Mouse (Mus musculus) intestine, postnatal 0 days (tissue): ENCODE measurements around the gene Il5. TPM values are rescaled to one million over a fixed set of nuclear protein-coding genes. Genes with fewer than 3 reads are reported as not detected.

ENCODE experiments used
- ATAC-seq: fragments of 200-750 bp; cut with Nextera tagmentation; 2 replicates; pipeline ENCODE4 v1.8.0; 2017; ENCODE audit warnings: mild to moderate bottlenecking, moderate TSS enrichment, moderate library complexity
- H3K27ac ChIP-seq: fragments of 300-500 bp; sonication (generic); 2 replicates; pipeline ENCODE4 v1.5.1; 2014; ENCODE audit warnings: mild to moderate bottlenecking, low read depth, low read length, moderate library complexity
- H3K27me3 ChIP-seq: fragments of 300-500 bp; sonication (generic); replicated peaks from 2 replicates; pipeline ENCODE4 v1.6.1; 2014; ENCODE audit warnings: low read length, mixed read lengths; ENCODE audit not compliant: control insufficient read depth, insufficient read depth
- H3K36me3 ChIP-seq: fragments of 300-500 bp; sonication (generic); 2 replicates; pipeline ENCODE4 v1.6.1; 2014; ENCODE audit warnings: mild to moderate bottlenecking, moderate library complexity; ENCODE audit not compliant: control insufficient read depth, insufficient read depth
- H3K4me1 ChIP-seq: fragments of 300-500 bp; sonication (generic); replicated peaks from 2 replicates; pipeline ENCODE4 v1.6.1; 2014; ENCODE audit warnings: antibody characterized with exemption, low read length, mixed read lengths; ENCODE audit not compliant: control insufficient read depth, insufficient read depth
- H3K4me2 ChIP-seq: fragments of 300-500 bp; sonication (generic); replicated peaks from 2 replicates; pipeline ENCODE4 v1.6.1; 2014; ENCODE audit warnings: low read depth, mild to moderate bottlenecking, moderate library complexity
- H3K4me3 ChIP-seq: fragments of 300-500 bp; sonication (generic); 2 replicates; pipeline ENCODE4 v1.5.1; 2014; ENCODE audit warnings: low read depth, low read length
- H3K9ac ChIP-seq: fragments of 300-500 bp; sonication (generic); 2 replicates; pipeline ENCODE4 v1.6.1; 2014; ENCODE audit warnings: mild to moderate bottlenecking, low read depth, low read length
- H3K9me3 ChIP-seq: fragments of 300-500 bp; sonication (generic); 2 replicates; pipeline ENCODE4 v1.6.1; 2016; ENCODE audit warnings: mixed run types; ENCODE audit not compliant: control insufficient read depth
- CTCF ChIP-seq: sonication (generic); IDR thresholded peaks from 2 replicates; pipeline ENCODE4 v1.5.1; 2016; ENCODE audit warnings: low read depth, mild to moderate bottlenecking, control low read depth, antibody characterized with exemption, moderate library complexity
- WGBS: fragments of 180-500 bp; shearing (Covaris S2); extraction: QIAGEN DNeasy Blood & Tissue Kit; methylation state at CpG from one replicate; pipeline ENCODE4 v1.1.7; 2014; 5-methylcytosine and 5-hydroxymethylcytosine counted together
- polyA plus RNA-seq: library from polyadenylated mRNA; unstranded; fragments of >200 nt; fragmentation: Nextera tagmentation; extraction: Ambion mirVana; gene quantifications from 2 replicates; pipeline ENCODE4 v1.2.1, GENCODE M21; 2015

The Il5 gene
- polyA plus RNA-seq, 1 experiment from 2014 or later, result not detected

DNA sequence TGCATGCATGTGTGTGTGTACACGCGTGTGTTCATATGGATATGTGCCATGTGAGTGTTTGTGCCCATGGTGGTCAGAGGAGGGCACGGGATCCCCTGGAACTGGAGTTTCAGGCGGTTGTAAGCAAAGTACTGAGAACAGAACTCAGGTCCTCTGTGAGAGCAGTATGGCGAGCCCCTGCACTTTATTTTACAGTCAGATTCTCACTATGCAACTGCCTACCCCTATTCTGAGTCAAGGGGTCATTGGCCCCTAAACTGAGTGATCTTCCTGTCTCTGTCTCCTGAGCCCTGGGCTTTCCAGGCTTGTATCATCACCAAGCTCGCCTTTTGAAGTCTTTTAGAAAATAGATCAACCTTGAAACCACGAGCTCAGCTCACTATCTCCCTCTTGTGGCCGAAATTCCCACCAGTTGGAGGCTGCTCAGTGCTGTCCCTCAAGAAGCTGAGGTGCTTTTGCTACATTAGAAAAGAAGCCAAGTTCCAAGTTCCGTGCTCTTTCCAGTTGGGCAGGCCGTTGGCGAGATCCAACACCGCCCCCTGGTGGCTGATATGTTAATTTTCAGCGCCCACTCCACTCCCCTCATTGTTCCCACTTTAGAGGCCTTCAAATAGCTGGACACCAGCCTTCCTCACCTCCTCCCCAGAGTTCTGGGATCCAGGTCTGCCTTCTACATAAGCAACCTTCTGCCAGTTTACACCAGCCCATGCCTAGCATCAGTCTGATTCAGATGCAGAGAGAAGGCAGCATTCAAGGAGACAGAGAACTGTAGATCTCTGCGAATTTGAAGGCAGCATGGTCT is 16.4 kb downstream of the Il5 start:
- no peaks in the 10 kb centered on the region for H3K9me3 ChIP-seq
- no peak overlapping the region for H3K9ac ChIP-seq
- H3K27me3 ChIP-seq, result no peaks in the 10 kb centered on the region
- 52% methylated on average over 14 of the region's 14 CpGs for WGBS
- H3K4me1 ChIP-seq, result no peaks in the 10 kb centered on the region
- ATAC-seq, result peak; percentile 74
- no peaks in the 10 kb centered on the region for H3K36me3 ChIP-seq
- H3K4me3 ChIP-seq, result no peak overlapping the region
- H3K4me2 ChIP-seq, result no peak overlapping the region
- peak; percentile 89 for TF ChIP-seq CTCF
- no peak overlapping the region for H3K27ac ChIP-seq

DNA sequence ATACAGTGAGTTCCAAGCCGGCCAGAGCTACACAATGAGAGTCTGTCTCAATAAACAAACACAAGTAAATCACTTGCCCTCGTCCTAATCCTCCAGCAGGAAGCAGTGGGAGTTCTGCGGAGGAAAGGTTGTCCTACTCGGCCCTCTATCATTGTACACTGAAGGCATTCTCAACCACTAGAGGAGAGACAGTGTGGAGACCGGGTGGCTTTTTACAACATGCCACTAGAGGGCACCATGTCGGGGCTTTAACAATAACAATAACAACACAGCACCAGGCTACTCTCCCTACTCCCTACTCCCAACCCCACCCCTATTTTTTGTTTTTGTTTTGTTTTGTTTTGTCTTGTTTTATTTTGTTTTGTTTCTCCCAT is 17.0 kb downstream of the Il5 start:
- no peak overlapping the region for H3K4me2 ChIP-seq
- H3K36me3 ChIP-seq, result no peaks in the 10 kb centered on the region
- H3K4me1 ChIP-seq, result no peaks in the 10 kb centered on the region
- H3K9ac ChIP-seq, result no peak overlapping the region
- H3K9me3 ChIP-seq, result no peaks in the 10 kb centered on the region
- H3K27ac ChIP-seq, result no peak overlapping the region
- TF ChIP-seq CTCF, result peak; percentile 72
- H3K27me3 ChIP-seq, result no peaks in the 10 kb centered on the region
- H3K4me3 ChIP-seq, result no peak overlapping the region
- WGBS, result 26% methylated on average over 6 of the region's 6 CpGs
- peak; percentile 71 for ATAC-seq

DNA sequence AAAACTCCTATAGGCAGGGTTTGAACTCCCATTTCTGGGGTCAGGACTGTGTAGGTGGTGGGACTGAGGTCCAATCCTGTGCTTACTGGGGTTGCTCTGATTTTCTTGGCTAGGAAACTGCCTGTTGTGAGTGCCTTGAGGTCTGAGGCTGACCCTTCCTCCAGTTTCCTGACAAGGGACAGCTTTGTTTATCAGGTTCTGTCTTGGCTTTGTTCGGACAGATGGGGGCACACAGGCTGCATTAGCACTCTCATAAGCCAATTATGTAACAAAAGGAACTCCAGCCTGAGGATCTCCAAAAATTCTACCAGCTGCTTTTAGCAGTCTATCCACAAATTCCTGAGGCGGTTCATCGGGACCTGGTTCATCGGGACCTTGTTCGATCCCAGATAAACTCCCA is 21.8 kb downstream of the Il5 start:
- no peak overlapping the region for H3K9ac ChIP-seq
- H3K9me3 ChIP-seq, result no peaks in the 10 kb centered on the region
- TF ChIP-seq CTCF, result peak; percentile 52
- no peak overlapping the region for H3K4me3 ChIP-seq
- H3K27me3 ChIP-seq, result no peaks in the 10 kb centered on the region
- H3K36me3 ChIP-seq, result no peaks in the 10 kb centered on the region
- H3K27ac ChIP-seq, result no peak overlapping the region
- no peaks in the 10 kb centered on the region for H3K4me1 ChIP-seq
- no peak for ATAC-seq
- H3K4me2 ChIP-seq, result no peak overlapping the region
- WGBS, result 40% methylated on average over 5 of the region's 5 CpGs

DNA sequence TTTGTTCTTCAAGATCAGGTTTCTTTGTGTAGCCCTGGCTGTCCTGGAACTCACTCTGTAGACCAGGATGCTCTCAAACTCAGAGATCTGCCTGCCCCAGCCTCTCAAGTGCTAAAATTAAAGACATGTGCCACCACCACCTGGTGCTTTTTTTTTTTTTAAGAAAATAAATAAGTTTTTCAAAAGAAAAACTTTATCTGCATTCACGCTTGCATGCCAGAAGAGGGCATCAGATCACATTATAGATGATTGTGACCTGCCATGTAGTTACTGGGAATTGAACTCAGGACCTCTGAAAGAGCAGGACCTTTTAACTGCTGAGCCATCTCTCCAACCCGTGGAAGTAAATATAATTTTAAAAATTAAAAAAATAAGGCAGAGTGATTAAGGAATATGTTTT is 24.7 kb downstream of the Il5 start:
- H3K4me2 ChIP-seq, result no peak overlapping the region
- H3K4me3 ChIP-seq, result no peak overlapping the region
- WGBS, result 84% methylated on average over 2 of the region's 2 CpGs
- no peak overlapping the region for H3K9ac ChIP-seq
- H3K27ac ChIP-seq, result no peak overlapping the region
- H3K27me3 ChIP-seq, result no peaks in the 10 kb centered on the region
- no peaks in the 10 kb centered on the region for H3K9me3 ChIP-seq
- ATAC-seq, result no peak
- peak; percentile 51 for TF ChIP-seq CTCF
- H3K36me3 ChIP-seq, result no peaks in the 10 kb centered on the region
- no peaks in the 10 kb centered on the region for H3K4me1 ChIP-seq

DNA sequence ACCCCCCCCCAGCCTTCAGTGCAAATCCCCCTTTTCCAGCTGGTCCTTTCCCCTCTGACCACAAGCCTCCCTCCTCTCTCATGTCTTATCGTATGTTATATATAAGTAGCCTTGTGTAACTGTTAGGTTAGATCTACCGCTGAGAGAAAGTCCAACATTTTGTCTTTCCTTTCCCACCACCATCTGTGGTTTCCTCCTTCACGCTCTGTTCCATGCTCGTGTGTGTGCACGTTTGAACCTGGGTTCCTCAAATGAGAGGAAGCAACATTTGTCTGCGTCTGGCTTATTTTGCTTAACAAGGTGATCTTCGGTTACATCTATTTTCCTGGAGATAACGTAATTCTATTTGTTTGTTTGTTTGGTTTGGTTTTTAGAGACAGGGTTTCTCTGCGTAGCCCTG is 27.4 kb downstream of the Il5 start:
- no peaks in the 10 kb centered on the region for H3K36me3 ChIP-seq
- no peak overlapping the region for H3K4me2 ChIP-seq
- H3K9ac ChIP-seq, result no peak overlapping the region
- H3K4me3 ChIP-seq, result no peak overlapping the region
- TF ChIP-seq CTCF, result no peak
- 88% methylated on average over 9 of the region's 9 CpGs for WGBS
- no peaks in the 10 kb centered on the region for H3K27me3 ChIP-seq
- H3K4me1 ChIP-seq, result no peaks in the 10 kb centered on the region
- no peaks in the 10 kb centered on the region for H3K9me3 ChIP-seq
- no peak overlapping the region for H3K27ac ChIP-seq
- ATAC-seq, result no peak

DNA sequence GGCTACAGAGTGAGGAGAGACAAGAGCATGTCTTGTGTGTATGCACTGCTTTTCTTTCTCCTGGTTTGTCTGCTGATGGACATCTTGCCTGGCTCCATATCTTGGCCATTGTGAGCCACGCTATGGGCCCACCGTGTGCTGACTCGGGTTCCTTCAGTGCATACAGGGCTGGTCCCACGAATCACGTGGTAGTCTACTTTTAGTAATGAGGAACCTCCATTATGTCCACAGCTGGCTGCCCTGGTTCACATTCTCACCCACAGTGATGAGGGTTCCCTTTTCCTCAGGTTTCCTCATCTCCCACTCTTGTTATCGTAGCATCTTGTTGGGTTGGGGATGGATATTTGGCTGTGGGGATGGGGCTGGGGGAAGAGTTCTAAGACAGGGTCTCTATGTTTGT is 28.0 kb downstream of the Il5 start:
- no peak for ATAC-seq

DNA sequence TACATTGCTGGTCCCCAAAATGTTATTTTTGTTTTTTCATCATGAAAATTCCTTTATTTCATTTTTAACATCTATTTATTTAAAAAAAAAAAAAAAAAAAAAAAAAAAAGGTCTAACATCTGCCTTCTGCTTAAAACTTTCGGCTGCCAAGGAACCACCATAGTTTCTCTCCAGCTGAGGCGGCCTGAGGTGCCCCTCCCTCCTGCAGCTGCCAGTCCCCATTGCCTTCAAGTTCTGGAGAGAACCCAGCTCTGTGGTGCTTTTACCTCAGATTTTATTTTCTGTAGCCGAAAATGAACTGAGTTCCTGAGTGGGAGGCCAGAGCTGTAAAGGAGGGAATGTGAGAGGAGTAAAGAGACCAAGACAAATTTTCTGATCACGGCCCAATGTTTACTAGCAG is 28.7 kb downstream of the Il5 start:
- Histone ChIP-seq H3K4me3 (no peak overlapping the region), H3K27ac (no peak overlapping the region), H3K9me3 (no peaks in the 10 kb centered on the region), H3K9ac (no peak overlapping the region), H3K4me1 (no peaks in the 10 kb centered on the region), H3K27me3 (no peaks in the 10 kb centered on the region), H3K4me2 (no peak overlapping the region), H3K36me3 (no peaks in the 10 kb centered on the region)
- no peak for ATAC-seq
- 73% methylated on average over 4 of the region's 4 CpGs for WGBS
- no peak for TF ChIP-seq CTCF

More for the DNA sequence above, 28.0 kb downstream of the Il5 start:
- H3K9ac ChIP-seq, result no peak overlapping the region
- WGBS, result 86% methylated on average over 6 of the region's 6 CpGs
- H3K4me1 ChIP-seq, result no peaks in the 10 kb centered on the region
- H3K36me3 ChIP-seq, result no peaks in the 10 kb centered on the region
- no peaks in the 10 kb centered on the region for H3K9me3 ChIP-seq
- H3K4me2 ChIP-seq, result no peak overlapping the region
- no peak overlapping the region for H3K27ac ChIP-seq
- no peaks in the 10 kb centered on the region for H3K27me3 ChIP-seq
- H3K4me3 ChIP-seq, result no peak overlapping the region
- TF ChIP-seq CTCF, result no peak
